Mouse (Mus musculus): ENCODE measurements around the gene Vmn1r71. TPM values are rescaled to one million over a fixed set of nuclear protein-coding genes. Genes with fewer than 3 reads are reported as not detected.

The Vmn1r71 gene
- polyA plus RNA-seq (2014; fragmentation: Illumina TruSeq; extraction: RNeasy Lipid Tissue Mini Kit (QIAGEN cat#74804); ENCODE audit: low read depth, low replicate concordance): not detected

DNA sequence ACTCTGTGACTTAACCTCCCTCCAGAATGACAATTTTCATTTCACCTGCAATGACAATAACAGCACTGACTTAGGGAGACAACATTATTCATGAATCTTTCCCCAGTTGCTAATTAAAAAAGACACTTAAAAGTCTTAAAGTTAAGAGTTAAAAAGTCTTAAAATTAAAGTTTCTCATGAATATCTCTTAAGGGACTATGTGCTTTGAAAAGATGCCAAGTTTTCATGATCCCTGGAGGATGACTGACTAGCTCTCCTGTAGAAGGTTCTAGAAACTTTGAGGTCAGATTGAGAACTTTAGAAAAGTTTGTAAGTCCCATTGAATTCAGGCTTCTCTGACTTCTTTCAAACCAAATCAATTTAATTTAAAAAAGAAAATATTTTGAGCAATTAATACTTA lies at the start of gene Vmn1r71:
Gene Vmn1r71, minus strand, starts transcription at position 101 of the 400 bp plus-strand sequence.

Other genes starting within 250 kb of the Vmn1r71 start
- not detected for gene Vmn1r68, start 195.9 kb downstream of the Vmn1r71 start, polyA plus RNA-seq (2014; fragmentation: Illumina TruSeq; extraction: RNeasy Lipid Tissue Mini Kit (QIAGEN cat#74804); ENCODE audit: low read depth, low replicate concordance)
- gene Vmn1r69, start 140.7 kb downstream of the Vmn1r71 start, polyA plus RNA-seq (2014; fragmentation: Illumina TruSeq; extraction: RNeasy Lipid Tissue Mini Kit (QIAGEN cat#74804); ENCODE audit: low read depth, low replicate concordance): not detected
- gene Vmn1r70, start 122.8 kb downstream of the Vmn1r71 start, polyA plus RNA-seq (2014; fragmentation: Illumina TruSeq; extraction: RNeasy Lipid Tissue Mini Kit (QIAGEN cat#74804); ENCODE audit: low read depth, low replicate concordance): not detected
- gene Nlrp4b, start 66.6 kb downstream of the Vmn1r71 start, polyA plus RNA-seq (2014; fragmentation: Illumina TruSeq; extraction: RNeasy Lipid Tissue Mini Kit (QIAGEN cat#74804); ENCODE audit: low read depth, low replicate concordance): not detected
- gene Zscan4b, start 150.7 kb upstream of the Vmn1r71 start, polyA plus RNA-seq (2014; fragmentation: Illumina TruSeq; extraction: RNeasy Lipid Tissue Mini Kit (QIAGEN cat#74804); ENCODE audit: low read depth, low replicate concordance): not detected